Mouse (Mus musculus): ENCODE data around the gene Mlxipl.

- TF ChIP-seq CTCF (IDR thresholded peaks at IDR 0.05; ENCODE audit: extremely low read depth, insufficient read length, insufficient replicate concordance, low read depth, low read length) (no peak), POLR2A (IDR thresholded peaks at IDR 0.05; ENCODE audit: low read depth, low read length) (no peak)
These were observed 2.8 kb upstream of the Mlxipl start for GRCm38 (mm10) chr5:135086871-135087270.
